Mouse (Mus musculus) kidney, postnatal 25 days (tissue): Measurements from ENCODE around the gene Dnajc2.
A peak's percentile ranks its signal among the peaks of the same experiment; 100 is the strongest.
"Not testable (repeated sequence)": the region's sequence is repeated elsewhere in the genome, so short reads cannot be mapped to it uniquely, and the experiment has no call there.

ENCODE experiments used
- DNase-seq, 2 experiments: peaks; one replicate each; pipeline ENCODE4 v3.0.0; 2021; ENCODE audit warnings: mixed read lengths in 2 of 2

The Dnajc2 gene

DNA sequence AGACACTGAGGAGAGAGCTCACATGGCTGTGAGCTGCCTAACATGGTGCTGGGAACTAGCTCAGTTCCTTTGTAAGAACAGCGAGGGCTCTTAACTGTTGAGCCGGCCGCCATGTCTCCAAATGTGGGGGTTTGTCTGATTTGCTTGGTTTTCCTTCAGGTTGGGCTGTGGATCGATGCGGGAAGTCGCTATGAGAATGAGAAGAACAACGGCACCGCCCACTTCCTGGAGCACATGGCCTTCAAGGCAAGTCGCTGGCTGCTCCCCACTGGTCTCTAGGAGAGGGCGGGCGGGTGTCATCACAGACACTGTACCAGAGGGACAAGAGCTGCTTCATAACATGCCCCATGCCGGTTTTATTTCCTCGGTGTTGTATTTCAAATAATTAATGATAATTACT, 45.2 kb downstream of the Dnajc2 start:
- peak in 1 of 2 experiments; percentile 15 for DNase-seq

DNA sequence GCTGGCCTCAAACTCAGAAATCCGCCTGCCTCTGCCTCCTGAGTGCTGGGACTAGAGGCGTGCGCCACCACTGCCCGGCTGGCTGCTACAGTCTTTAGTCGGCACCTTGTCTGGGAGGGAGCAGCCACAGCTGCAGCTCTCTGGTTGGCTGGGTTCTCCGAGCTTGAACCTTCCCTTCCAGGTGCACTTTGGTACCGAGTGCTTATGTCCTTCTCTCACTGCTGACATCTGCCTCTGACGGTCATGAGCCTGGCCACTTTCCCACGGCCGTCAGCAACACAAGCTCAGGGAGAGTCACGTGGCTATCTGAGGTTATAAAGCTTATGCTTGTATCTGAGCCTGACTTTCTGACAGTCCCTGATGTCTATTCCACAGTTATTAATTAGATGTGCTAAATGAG, 45.9 kb downstream of the Dnajc2 start:
- peak; percentile 73 to 91 for DNase-seq

DNA sequence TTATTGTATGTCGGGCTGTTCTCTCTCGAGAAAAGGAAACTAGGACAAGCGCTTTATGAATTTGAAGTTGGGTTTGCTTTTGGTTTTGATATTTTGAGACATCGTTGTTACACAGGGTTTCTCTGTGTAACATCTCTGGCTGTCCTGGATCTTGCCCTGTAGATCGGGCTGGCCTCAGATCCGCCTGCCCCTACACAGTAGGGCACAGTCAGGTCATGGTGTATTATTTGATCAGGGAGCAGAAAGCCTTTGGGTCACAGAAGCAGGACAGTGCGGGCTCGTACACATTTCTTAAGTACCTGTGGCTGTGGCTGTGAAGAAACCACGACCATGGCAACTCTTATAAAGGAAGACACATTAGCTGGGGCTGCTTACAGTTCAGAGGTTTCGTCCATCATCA, 47.4 kb downstream of the Dnajc2 start:
- DNase-seq: no peak

DNA sequence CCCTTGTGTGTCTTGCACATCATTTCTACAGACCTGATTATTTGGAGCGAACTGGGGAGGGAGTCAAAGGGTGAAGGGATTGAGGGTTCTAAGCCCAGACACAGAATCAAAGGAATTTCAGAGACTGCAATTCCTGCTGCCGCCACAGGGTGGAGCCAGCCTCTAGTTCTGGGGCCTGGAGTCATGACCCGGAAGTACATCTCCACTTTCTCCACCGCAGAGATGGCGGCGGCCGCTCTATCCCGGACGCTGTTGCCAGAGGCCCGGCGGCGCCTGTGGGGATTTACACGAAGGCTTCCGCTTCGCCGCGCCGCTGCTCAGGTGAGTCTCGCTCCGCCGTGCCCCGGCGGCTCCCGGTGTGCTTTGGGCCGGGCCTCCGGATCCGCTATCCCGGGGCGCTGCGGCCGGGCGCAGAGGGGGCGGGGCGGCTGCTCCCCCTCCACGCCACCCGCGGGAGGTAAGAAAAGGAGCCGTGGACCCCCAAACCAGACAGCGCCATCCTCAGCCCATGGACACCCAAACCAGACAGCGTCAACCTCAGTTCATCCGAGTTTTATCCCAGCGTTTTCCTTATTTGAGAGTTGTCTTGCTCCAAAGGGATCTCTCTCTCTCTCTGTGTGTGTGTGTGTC, 48.0 kb downstream of the Dnajc2 start, which contains the start of gene Pmpcb:
Pmpcb (plus strand) TSS at position 186 of the 630 bp plus-strand sequence.
- peak; percentile 90 to 92 for DNase-seq

DNA sequence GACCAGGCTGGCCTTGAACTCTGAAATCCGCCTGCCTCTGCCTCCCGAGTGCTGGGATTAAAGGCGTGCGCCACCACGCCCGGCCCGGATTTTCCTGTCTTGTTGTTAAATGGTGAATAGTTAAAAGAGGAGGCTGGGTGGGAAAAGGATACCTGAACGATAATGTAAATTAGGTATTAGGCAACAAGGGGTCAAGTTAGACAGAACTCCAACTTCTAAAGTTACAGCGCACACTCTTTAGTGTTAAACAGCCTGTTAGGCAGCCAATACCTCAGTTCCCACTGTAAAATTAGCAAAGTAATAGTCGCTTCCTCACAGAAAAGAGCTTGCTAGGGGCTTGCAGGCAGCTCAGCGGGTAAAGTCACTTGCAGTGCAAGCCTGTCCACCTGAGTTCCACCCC, 49.0 kb downstream of the Dnajc2 start:
- no peak for DNase-seq

DNA sequence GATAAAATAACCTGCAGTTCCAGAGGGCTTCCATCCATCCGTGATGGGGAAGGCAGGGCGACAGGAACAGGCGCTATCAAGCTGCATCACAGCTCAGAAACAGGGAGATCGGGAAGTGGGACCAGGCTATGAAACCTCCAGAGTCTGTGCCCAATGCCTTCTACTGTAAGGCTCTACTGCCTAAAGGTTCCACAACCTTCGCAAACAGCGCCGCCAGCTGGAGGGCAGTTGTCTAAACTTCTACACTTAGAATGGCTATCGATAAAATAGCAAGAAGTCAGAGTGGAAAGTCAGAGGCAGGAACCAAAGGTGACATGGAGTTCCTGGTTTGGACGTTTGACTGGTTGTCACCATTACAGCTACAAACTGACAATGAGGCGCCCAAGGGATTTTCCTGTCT, 49.5 kb downstream of the Dnajc2 start:
- peak; percentile 84 to 90 for DNase-seq

DNA sequence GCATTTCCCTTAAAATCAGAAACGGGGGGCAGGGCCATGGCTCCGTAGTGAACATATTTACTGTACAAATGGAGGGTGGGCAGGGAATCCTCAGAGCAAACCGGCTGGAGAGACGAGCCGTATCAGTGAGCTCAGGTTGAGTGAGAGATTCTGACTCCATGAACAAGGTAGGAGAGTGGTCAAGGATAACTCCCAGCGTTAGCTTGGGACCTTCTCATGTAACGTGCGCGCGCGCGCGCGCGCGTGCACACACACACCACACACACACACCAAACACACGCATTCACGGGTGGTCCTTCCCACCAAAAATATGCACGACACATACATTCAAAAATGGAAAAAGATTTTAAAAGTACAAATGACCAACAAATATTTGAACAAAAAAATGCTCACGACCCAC, 50.0 kb downstream of the Dnajc2 start:
- DNase-seq: no peak

DNA sequence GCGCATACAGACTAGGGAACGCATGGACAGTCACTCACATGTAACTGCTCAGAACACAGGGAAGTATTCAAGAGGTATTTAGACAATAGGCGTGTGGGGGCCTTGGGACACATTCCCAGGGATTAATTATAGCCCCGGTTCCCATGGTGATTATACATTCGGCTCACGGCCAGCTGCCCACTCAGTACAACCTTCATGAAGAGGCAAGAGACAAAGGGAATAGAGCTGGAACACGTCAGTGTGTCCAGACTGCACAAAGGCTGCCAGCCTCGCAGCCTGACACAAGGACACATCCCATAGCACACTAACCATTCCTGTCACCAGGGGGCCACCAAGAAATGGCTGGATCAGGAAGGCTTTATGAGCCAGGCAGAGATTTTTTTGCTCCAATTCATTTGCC, 52.1 kb downstream of the Dnajc2 start:
- peak; percentile 65 to 70 for DNase-seq

DNA sequence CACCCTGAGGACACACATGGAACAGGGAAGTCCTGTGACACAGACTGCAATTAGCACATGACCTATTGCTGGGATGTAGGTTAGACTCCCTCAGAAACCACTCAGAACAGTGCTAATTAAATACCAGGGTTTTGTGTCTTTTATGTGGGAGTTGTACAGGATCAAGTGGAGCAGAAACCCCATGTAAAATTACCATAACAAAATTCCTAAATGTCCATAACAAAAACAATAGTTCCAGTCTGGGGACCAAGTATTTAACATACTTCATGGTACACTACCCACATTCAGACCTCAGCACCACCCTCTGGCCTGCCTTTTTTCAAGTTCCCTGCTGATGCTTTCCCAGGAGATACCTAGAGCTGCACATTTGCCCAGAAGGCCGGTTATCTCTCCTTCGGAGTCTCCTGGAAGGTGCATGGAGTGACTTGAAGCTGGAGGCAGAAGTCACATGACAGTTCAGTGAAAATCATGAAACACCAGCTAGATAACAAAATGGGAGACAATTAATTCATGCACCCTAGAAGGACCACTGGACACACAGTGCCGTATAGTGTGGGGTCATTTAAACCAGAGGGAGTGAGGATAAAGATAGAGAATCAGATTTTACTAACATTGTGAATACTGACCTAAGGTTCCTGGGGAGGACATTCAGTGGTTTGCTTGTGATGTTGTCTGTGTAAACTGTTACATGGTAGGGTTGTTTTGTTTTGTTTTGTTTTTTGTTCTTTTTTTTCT, 52.7 kb downstream of the Dnajc2 start:
- no peak for DNase-seq

DNA sequence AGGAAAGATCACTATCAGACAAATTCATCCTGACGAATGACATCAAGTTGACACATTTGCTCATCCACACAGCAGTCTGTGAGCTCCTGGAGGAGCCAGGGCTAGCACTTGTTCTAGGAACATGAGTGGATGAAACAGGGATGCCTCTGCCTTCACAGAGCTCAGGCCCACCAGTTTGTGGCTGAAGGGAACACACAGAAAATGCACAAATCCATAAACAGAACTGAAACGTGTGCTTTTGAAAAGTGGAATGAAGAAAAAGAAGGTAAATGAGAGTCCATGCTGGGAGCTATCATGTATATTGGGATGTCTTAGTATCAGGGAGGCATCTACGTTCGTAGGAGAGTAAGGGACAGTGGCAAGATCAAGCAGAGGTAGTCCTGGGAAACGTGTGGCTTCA, 55.9 kb downstream of the Dnajc2 start:
- DNase-seq: no peak

DNA sequence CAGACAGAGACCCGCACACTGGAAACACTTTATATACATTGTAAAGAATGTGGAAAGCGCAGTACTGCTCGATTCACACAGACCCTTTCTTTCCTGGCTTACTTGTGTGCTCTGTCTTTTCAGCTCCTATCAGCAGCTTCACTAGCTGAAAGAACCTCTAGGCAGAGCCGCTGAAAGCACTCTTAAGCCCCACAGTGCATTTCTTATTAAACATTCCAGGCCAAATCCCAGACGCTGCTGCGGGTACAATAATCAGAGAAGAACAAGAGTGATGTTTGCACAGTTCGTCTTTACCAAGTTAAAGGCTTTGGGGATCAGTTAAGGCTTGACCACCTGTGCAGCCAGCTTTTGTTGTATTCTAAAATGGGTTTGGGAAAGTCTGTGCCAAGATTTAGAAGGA, 60.2 kb downstream of the Dnajc2 start:
- no peak for DNase-seq

DNA sequence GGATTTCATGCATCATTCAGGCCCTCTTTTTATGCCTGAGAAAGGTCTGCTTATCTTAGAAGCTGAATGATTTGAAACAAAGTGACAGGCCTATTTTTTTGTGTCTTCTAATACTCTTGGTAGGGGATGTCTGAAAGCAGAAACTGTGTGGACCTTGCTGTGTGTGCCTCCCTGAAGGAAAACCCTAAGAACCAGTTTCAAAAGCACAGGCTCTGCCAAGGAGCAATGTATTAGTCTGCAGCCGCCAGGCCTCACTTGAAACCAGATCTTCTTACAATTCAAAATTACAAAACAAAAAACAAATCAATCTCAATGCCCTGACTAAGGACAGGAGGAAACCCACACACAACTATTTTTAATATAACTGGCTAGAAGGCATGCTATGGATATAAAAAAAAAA, 60.6 kb downstream of the Dnajc2 start:
- DNase-seq: no peak

DNA sequence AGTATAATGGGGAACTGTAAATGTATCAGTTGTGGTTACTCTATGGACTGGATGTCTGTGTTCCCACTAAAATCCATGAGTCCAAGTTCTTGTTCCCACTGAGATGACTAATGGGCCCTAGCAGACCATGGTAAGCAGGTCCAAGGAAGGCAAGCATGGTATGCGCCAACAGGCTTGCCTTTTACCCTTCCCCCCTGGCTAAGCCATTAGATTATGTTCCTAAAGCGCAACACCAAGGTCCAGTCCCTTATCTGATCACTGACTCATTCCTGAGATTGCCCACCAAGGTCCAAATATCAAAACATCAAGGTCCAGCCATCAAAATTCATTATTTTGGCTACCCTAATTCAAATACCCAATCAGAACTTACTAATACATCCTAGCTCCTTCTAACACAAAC, 65.8 kb downstream of the Dnajc2 start:
- DNase-seq: no peak

DNA sequence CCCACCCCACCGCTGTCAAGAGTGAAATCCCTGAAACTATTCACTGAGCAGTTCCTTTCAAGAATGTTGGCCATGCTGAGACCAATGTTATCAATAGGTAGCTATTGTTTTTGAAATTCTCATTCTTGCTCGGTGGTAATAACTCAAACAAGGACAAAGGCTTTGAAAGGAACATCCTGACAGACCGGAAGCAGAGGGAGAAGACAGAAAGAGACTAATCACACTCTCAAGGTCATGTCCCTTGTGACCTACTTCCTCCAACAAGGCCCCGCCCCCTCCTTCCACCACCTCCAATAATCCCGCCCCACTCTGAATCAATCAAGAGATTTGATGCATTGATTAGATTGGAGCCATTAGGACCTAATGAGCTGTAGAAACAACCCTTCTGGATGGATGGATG, 66.5 kb downstream of the Dnajc2 start:
- DNase-seq: no peak

DNA sequence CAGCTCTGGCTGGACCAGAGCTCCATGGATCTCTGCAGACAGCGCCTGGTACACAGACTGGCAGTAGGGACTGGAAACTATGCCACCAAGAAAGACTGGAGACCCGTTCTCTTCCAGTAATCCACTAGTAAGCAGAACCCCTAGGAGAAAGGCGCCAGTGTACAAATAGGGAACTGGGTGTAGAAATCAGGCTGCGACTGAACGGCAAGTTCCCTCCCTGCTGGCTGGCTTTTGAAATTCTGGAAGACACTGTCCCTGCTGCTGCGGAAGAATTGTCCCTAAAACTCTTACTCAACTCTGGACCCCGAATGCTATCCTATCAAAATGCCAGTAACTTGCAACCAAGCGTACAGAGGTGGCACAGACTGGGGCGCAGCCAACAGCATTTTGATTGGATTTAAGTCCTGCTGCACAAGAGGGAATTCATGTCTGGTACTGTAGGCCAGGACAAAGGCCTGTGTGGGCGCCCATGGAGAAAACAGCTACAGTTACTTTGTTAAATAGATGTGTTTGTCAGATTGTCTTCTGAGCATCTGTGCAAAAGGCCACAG, 67.8 kb downstream of the Dnajc2 start:
- no peak for DNase-seq

DNA sequence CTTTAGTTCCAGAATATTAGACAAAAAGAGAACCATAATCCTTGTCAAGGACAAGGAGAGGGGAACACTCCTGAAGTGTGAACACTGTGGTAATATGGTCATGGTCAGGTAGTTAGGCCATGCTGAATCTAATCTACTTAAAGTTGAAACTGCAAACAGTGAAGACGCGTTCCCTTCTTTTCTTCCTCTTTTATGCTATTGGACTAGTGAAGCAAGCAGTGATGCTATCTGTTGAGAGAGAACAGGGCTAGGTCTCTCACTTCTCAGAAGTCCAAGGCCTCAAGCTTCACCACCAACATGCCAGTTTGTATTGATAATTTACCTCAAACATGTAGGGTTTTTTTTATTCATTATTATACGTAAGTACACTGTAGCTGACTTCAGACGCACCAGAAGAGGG, 70.6 kb downstream of the Dnajc2 start:
- DNase-seq: no peak

DNA sequence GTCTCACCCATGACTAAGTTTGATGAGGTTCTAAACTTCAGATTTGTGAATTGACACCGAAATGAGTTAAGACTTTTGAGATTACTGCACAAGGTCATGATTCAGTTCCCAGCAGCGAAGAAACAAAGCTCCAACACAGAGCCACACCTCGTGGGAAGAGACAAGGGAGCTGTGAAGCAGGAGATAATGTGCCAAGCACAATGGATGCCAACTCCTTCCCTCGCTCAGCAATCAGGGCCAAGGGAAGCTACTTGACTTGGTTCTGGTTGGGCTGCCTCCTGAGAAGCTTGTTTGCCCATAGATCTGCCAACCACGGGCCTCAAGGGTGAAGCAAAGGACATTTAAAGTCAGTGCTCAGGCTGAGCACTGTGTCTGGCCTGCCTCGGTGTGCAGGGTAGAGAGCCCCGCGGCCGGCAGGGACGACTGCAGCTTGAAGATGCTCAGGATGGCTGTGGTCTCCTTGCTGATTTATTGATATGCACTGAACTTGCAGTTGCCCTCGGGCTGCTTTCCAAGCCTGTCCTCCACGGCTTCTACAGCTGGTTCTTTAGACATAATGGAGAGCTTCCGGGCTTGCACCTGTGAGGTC, 72.8 kb downstream of the Dnajc2 start:
- no peak for DNase-seq

DNA sequence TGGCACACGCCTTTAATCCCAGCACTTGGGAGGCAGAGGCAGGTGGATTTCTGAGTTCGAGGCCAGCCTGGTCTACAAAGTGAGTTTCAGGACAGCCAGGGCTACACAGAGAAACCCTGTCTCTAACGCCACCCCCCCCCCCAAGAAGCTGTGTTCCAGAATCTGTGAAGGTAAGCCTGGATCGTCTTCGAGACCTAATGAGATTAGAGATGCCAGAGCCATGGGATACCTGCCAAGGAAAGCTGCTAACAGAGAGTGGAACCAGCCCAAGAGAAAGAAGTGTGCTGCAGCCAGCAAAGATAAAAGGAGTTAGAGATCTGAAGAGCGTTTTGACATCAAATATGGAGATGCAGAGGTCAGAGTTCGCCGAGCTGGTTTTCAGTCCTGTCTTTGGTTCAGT, 77.0 kb downstream of the Dnajc2 start:
- not testable (repeated sequence) for DNase-seq
